Mouse (Mus musculus): ENCODE data around the gene Col6a1.

DNA sequence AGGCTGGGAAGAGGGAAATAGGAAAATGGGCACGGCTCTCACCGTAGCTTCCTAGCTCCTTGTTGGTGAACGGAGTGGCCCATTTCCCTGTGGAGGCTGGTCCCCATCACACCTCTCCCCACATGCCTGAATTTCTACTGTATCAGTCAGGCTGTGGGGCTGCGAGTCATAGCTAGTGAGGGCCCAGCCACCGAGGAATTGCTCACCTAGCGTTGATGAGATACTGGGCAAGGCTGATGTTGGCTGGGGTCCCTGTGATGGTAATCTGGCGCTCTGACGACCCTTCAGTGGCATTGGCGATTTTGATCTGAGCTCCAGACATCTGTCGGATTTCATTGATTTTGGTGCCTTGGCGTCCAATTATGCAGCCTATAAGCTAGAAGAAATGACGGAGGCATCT lies 37.0 kb upstream of the Col6a1 start:
- TF ChIP-seq GATA1 (IDR thresholded peaks at IDR 0.05; ENCODE audit: borderline replicate concordance, low read length) (no peak), FLI1 (IDR thresholded peaks at IDR 0.05; ENCODE audit: low read length) (no peak)
